Mouse (Mus musculus) thymus, adult 2 months (tissue): ENCODE data around the gene Gm20696.

Experiments used
- CTCF ChIP-seq: fragments of 200-500 bp; IDR thresholded peaks from 2 replicates; pipeline ENCODE4 v1.5.1; 2012; ENCODE audit warnings: mild to moderate bottlenecking, control low read depth, low read length, moderate library complexity, borderline replicate concordance; ENCODE audit not compliant: control insufficient read depth, poor library complexity, insufficient read depth; ENCODE audit errors: extremely low read depth
- POLR2A ChIP-seq: fragments of 200-500 bp; IDR thresholded peaks from 2 replicates; pipeline ENCODE4 v1.6.1; 2012; ENCODE audit warnings: mild to moderate bottlenecking, low read length, control low read depth, moderate library complexity; ENCODE audit not compliant: control insufficient read depth, poor library complexity, insufficient read depth; ENCODE audit errors: extremely low read depth

GRCm38 (mm10) chr6:99614566-99615271 lies 51.9 kb downstream of the Gm20696 start:
- TF ChIP-seq POLR2A (no peak), CTCF (no peak)
